Mouse (Mus musculus) kidney, embryonic 15.5 days (tissue): ENCODE data around the gene Ipo11. TPM values are rescaled to one million over a fixed set of nuclear protein-coding genes. Genes with fewer than 3 reads are reported as not detected.

Source experiments
- ATAC-seq: fragments of 200-750 bp; cut with Nextera tagmentation; replicated peaks from 2 replicates; pipeline ENCODE4 v1.8.0; 2017; ENCODE audit warnings: moderate TSS enrichment; ENCODE audit not compliant: low FRiP score
- H3K27ac ChIP-seq: fragments of 300-500 bp; sonication (generic); 2 replicates; pipeline ENCODE4 v1.5.1; 2015; ENCODE audit warnings: mild to moderate bottlenecking, inconsistent platforms
- H3K27me3 ChIP-seq: fragments of 300-500 bp; sonication (generic); 2 replicates; pipeline ENCODE4 v1.6.1; 2015; ENCODE audit warnings: inconsistent platforms
- H3K36me3 ChIP-seq: fragments of 300-500 bp; sonication (generic); 2 replicates; pipeline ENCODE4 v1.6.1; 2015; ENCODE audit warnings: inconsistent platforms
- H3K4me1 ChIP-seq: fragments of 300-500 bp; sonication (generic); 2 replicates; pipeline ENCODE4 v1.6.1; 2015; ENCODE audit warnings: inconsistent platforms
- H3K4me2 ChIP-seq: fragments of 300-500 bp; sonication (generic); 2 replicates; pipeline ENCODE4 v1.6.1; 2015; ENCODE audit warnings: moderate library complexity, mild to moderate bottlenecking, inconsistent platforms
- H3K4me3 ChIP-seq: fragments of 300-500 bp; sonication (generic); replicated peaks from 2 replicates; pipeline ENCODE4 v1.5.1; 2015; ENCODE audit warnings: mild to moderate bottlenecking, inconsistent platforms
- H3K9ac ChIP-seq: fragments of 300-500 bp; sonication (generic); 2 replicates; pipeline ENCODE4 v1.6.1; 2015; ENCODE audit warnings: mild to moderate bottlenecking, inconsistent platforms
- H3K9me3 ChIP-seq: fragments of 300-500 bp; sonication (generic); replicated peaks from 2 replicates; pipeline ENCODE4 v1.6.1; 2016; ENCODE audit warnings: inconsistent platforms
- WGBS: fragments of 180-500 bp; shearing (Covaris S2); methylation state at CpG from one replicate; pipeline ENCODE4 v1.1.7; 2015; ENCODE audit warnings: mixed read lengths; 5-methylcytosine and 5-hydroxymethylcytosine counted together
- polyA plus RNA-seq: library from polyadenylated mRNA; unstranded; fragments of >200 nt; fragmentation: Nextera tagmentation; extraction: Ambion mirVana; gene quantifications from 2 replicates; pipeline ENCODE4 v1.2.1, GENCODE M21; 2015

The Ipo11 gene
- polyA plus RNA-seq, 1 experiment from 2014 or later: 76.8 TPM

GRCm38 (mm10) chr13:106893701-106894100 lies 43.1 kb downstream of the Ipo11 start:
- peaks cover 41% of the 10 kb centered on the region for H3K36me3 ChIP-seq
- no peak overlapping the region for H3K9ac ChIP-seq
- H3K4me2 ChIP-seq: no peak overlapping the region
- no peaks in the 10 kb centered on the region for H3K27me3 ChIP-seq
- WGBS: 84% methylated on average over 5 of the region's 5 CpGs
- H3K4me1 ChIP-seq: no peaks in the 10 kb centered on the region
- ATAC-seq: no peak; the same call in 1 of the 2 replicates
- H3K4me3 ChIP-seq: no peak overlapping the region
- no peaks in the 10 kb centered on the region for H3K9me3 ChIP-seq
- H3K27ac ChIP-seq: no peak overlapping the region

DNA sequence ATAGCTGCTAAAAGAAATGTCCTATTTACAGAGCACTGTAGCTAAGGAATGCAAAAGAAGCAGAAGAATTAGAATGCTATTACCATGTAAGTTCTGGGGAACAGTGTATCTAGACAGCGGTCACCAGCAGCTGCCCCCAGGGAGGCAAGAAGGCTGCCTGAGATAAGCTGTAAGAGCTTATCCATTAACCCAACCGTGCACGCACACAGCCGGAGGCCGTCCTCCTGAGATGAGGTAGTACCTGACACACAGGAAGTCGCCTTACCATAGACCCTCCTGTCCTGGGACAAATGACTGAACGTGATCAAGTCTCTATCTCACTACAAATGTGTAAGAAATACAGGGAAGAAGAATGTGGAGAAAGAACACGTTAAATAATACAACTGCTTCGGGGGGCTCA lies 43.6 kb downstream of the Ipo11 start:
- 81% methylated on average over 9 of the region's 9 CpGs for WGBS
- peaks cover 40% of the 10 kb centered on the region for H3K36me3 ChIP-seq
- H3K9ac ChIP-seq: no peak overlapping the region
- peak; percentile 92 for ATAC-seq
- no peak overlapping the region for H3K4me2 ChIP-seq
- no peak overlapping the region for H3K27ac ChIP-seq
- H3K27me3 ChIP-seq: no peaks in the 10 kb centered on the region
- H3K9me3 ChIP-seq: no peaks in the 10 kb centered on the region
- H3K4me1 ChIP-seq: no peaks in the 10 kb centered on the region
- no peak overlapping the region for H3K4me3 ChIP-seq

DNA sequence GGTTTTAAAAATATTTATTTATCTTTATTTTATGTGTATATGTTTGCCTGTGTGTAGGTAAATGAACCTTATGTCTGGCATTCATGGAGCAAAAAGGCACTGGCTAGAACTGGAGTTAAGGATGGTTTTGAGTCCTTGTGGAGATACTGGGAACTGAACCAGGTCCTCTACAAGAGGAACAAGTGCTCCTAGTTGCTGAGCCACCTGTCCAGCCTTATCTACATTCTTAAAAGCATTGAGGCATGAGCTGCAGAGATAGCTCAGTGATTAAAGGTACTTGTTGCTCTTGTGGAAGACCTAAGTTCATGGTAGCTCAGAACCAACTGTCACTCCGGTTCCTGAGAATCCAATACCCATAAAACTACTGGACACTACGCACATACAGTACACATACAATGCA lies 49.4 kb downstream of the Ipo11 start:
- no peak overlapping the region for H3K9ac ChIP-seq
- no peaks in the 10 kb centered on the region for H3K9me3 ChIP-seq
- H3K36me3 ChIP-seq: peaks cover 30% of the 10 kb centered on the region
- no peak for ATAC-seq
- H3K4me1 ChIP-seq: no peaks in the 10 kb centered on the region
- H3K27me3 ChIP-seq: no peaks in the 10 kb centered on the region
- H3K27ac ChIP-seq: no peak overlapping the region
- H3K4me3 ChIP-seq: no peak overlapping the region
- WGBS: 88% methylated on average over 2 of the region's 2 CpGs
- H3K4me2 ChIP-seq: no peak overlapping the region

DNA sequence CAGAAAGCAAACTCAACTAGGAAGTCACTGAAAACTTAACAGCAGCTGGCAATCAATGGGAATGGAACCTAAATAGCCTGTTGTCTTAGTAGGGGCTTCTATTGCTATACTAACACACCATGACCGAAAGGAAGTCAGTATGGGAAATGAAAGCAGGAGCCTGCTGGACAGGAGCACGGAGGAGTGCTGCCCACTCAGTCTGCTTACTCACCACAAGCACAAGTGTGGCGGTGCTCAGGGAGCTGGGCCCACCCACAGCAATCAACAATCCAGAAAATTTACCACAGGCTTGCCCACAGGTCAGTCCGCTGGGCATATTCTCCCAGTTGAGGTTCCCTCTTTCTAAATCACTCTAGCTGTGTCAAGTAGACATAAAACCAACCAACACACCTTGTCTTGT lies 52.5 kb downstream of the Ipo11 start:
- H3K27me3 ChIP-seq: no peaks in the 10 kb centered on the region
- ATAC-seq: no peak
- H3K9me3 ChIP-seq: no peaks in the 10 kb centered on the region
- no peak overlapping the region for H3K4me3 ChIP-seq
- H3K36me3 ChIP-seq: peaks cover 34% of the 10 kb centered on the region
- no peaks in the 10 kb centered on the region for H3K4me1 ChIP-seq
- H3K9ac ChIP-seq: no peak overlapping the region
- H3K27ac ChIP-seq: no peak overlapping the region
- 85% methylated on average over 4 of the region's 4 CpGs for WGBS
- H3K4me2 ChIP-seq: no peak overlapping the region

GRCm38 (mm10) chr13:106876278-106876677 lies 60.5 kb downstream of the Ipo11 start:
- Histone ChIP-seq H3K4me2 (no peak overlapping the region), H3K36me3 (peaks cover 33% of the 10 kb centered on the region), H3K4me1 (no peaks in the 10 kb centered on the region), H3K27me3 (no peaks in the 10 kb centered on the region), H3K27ac (no peak overlapping the region), H3K9ac (no peak overlapping the region), H3K4me3 (no peak overlapping the region), H3K9me3 (no peaks in the 10 kb centered on the region)
- ATAC-seq: no peak
- 94% methylated on average over 1 of the region's 1 CpGs for WGBS

- ATAC-seq: peak; percentile 85
- H3K4me3 ChIP-seq: no peak overlapping the region
- H3K36me3 ChIP-seq: peaks cover 51% of the 10 kb centered on the region
- no peaks in the 10 kb centered on the region for H3K27me3 ChIP-seq
- no peak overlapping the region for H3K9ac ChIP-seq
- H3K4me2 ChIP-seq: no peak overlapping the region
- H3K4me1 ChIP-seq: no peaks in the 10 kb centered on the region
- no peaks in the 10 kb centered on the region for H3K9me3 ChIP-seq
- 71% methylated on average over 2 of the region's 2 CpGs for WGBS
- no peak overlapping the region for H3K27ac ChIP-seq
These were observed 71.2 kb downstream of the Ipo11 start for GRCm38 (mm10) chr13:106865547-106865946.

GRCm38 (mm10) chr13:106858779-106859178 lies 78.0 kb downstream of the Ipo11 start:
- Histone ChIP-seq H3K36me3 (peaks cover 38% of the 10 kb centered on the region), H3K4me1 (no peaks in the 10 kb centered on the region), H3K27ac (no peak overlapping the region), H3K4me2 (no peak overlapping the region), H3K9me3 (no peaks in the 10 kb centered on the region), H3K4me3 (no peak overlapping the region), H3K9ac (no peak overlapping the region), H3K27me3 (no peaks in the 10 kb centered on the region)
- 89% methylated on average over 5 of the region's 5 CpGs for WGBS
- ATAC-seq: no peak

DNA sequence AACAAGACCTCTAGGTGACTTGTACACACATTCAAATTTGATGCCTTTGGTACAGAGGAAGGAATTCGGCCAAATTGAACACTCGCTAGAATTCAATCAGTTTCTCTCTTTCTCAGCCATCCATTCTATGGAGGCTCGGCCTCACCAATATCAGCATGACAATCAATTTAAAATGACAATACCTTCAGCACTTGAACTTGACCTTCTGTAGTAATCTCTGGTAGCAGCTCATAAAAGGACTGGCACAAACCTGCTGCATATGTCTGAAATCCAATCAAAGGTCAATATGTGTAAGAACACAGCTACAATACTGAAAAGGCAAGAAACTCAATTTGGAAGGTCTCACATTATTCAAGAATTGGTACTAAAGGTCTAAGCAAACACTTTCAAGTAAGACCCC lies 80.2 kb downstream of the Ipo11 start:
- Histone ChIP-seq H3K27ac (no peak overlapping the region), H3K4me3 (no peak overlapping the region), H3K4me1 (no peaks in the 10 kb centered on the region), H3K9me3 (no peaks in the 10 kb centered on the region), H3K36me3 (peaks cover 31% of the 10 kb centered on the region; the same call in 1 of the 2 replicates), H3K27me3 (no peaks in the 10 kb centered on the region), H3K9ac (no peak overlapping the region), H3K4me2 (no peak overlapping the region)
- no peak for ATAC-seq
- 95% methylated on average over 3 of the region's 3 CpGs for WGBS

DNA sequence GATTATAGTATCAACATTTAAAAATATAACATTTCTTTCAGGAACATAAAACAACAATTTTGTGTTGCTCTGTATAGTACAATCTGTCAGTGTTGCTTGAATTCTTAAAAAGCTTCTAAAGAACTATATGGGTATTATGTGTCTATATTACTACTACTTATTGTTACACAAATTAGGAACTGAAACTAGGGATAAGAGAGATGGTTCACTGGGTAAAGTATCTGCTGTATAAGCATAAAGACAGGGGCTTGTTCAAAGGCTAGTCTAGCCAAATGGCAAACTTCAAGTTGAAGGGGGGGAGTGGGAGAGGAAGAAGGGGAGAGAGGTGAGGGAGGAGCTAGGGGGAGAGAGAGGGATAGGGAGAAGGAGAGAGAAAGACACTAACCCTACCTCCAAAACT lies 89.2 kb downstream of the Ipo11 start:
- Histone ChIP-seq H3K27ac (no peak overlapping the region), H3K27me3 (no peaks in the 10 kb centered on the region), H3K9ac (no peak overlapping the region), H3K36me3 (peaks cover 15% of the 10 kb centered on the region; the same call in 1 of the 2 replicates), H3K4me2 (no peak overlapping the region), H3K9me3 (no peaks in the 10 kb centered on the region), H3K4me3 (no peak overlapping the region), H3K4me1 (no peaks in the 10 kb centered on the region)
- no peak for ATAC-seq

GRCm38 (mm10) chr13:106844928-106845327 lies 91.8 kb downstream of the Ipo11 start:
- Histone ChIP-seq H3K4me3 (no peak overlapping the region), H3K4me1 (no peaks in the 10 kb centered on the region), H3K4me2 (no peak overlapping the region), H3K27ac (no peak overlapping the region), H3K9me3 (no peaks in the 10 kb centered on the region), H3K27me3 (no peaks in the 10 kb centered on the region), H3K9ac (no peak overlapping the region), H3K36me3 (peaks cover 27% of the 10 kb centered on the region)
- 69% methylated on average over 3 of the region's 3 CpGs for WGBS
- no peak for ATAC-seq

DNA sequence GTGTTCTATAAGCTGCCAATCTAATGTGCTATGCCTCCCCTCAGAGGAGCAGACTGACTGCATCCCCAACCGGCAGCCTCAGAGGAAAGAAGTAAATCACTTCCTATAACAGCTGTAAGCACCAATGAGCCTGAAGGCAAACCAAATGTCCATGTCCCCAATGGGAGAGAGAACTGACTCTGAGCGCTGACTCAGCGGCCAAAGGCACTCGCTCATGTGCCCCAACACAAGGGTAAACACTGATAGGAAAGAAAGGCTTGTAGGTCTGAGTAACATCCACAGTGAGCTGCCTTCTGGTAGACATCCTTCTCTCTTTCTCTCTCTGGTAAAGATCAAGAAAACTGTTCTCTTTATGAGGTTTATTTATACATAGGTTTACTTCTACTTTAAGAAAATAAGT lies 94.2 kb downstream of the Ipo11 start:
- 71% methylated on average over 4 of the region's 4 CpGs for WGBS
- H3K9me3 ChIP-seq: no peaks in the 10 kb centered on the region
- H3K4me2 ChIP-seq: no peak overlapping the region
- ATAC-seq: no peak
- no peaks in the 10 kb centered on the region for H3K27me3 ChIP-seq
- H3K4me3 ChIP-seq: no peak overlapping the region
- peaks cover 32% of the 10 kb centered on the region for H3K36me3 ChIP-seq
- no peak overlapping the region for H3K9ac ChIP-seq
- no peaks in the 10 kb centered on the region for H3K4me1 ChIP-seq
- H3K27ac ChIP-seq: no peak overlapping the region

DNA sequence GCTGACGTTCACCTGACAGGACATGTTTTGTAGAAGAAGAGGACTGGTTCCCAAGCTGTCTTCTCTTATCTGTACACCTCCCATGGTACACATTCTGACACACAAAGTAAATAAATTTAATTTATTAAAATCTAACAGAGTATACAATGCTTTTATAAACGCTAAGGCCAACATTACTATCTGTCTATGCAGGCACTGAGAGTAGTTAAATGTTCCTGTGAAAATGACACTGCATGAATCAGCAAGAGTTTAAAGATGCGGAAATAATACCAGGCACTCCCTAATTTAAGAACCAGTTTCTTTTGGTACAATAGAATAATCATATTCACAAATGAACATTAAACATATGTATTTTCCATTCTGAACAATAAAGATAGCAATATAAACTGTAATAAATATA lies 98.0 kb downstream of the Ipo11 start:
- H3K36me3 ChIP-seq: peaks cover 29% of the 10 kb centered on the region
- H3K4me3 ChIP-seq: no peak overlapping the region
- H3K4me2 ChIP-seq: no peak overlapping the region
- ATAC-seq: no peak
- H3K9ac ChIP-seq: no peak overlapping the region
- H3K4me1 ChIP-seq: no peaks in the 10 kb centered on the region
- 95% methylated on average over 3 of the region's 3 CpGs for WGBS
- H3K27ac ChIP-seq: no peak overlapping the region
- no peaks in the 10 kb centered on the region for H3K9me3 ChIP-seq
- H3K27me3 ChIP-seq: no peaks in the 10 kb centered on the region

DNA sequence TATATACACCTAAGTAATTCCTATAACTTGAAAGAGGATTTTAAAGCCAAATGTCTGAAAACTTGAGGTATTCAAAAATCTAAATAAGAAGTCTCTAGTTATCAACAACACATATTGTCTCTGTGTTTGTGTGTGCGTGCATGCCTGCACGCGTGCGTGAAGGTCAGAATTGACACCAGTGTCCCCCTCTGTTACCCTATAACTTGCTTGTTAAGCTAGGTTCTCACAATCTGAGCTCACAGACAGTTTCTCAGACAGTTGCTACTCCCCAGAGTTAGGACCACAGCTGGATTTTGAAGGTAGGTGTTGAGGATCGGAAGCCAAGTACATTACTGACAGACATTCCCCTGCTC lies 100.3 kb downstream of the Ipo11 start:
- WGBS: 81% methylated on average over 5 of the region's 5 CpGs
- Histone ChIP-seq H3K27ac (peak overlapping the region; percentile 61; the same call in 1 of the 2 replicates), H3K27me3 (no peaks in the 10 kb centered on the region), H3K4me1 (no peaks in the 10 kb centered on the region), H3K9ac (no peak overlapping the region), H3K4me3 (no peak overlapping the region), H3K36me3 (peaks cover 23% of the 10 kb centered on the region), H3K9me3 (no peaks in the 10 kb centered on the region), H3K4me2 (no peak overlapping the region)
- ATAC-seq: no peak
